Mouse (Mus musculus): ENCODE measurements around the gene Cdk5r1.

- TF ChIP-seq ZC3H11A (IDR thresholded peaks at IDR 0.05; ENCODE audit: borderline replicate concordance, low read depth, low read length) (no peak), ZNF384 (IDR thresholded peaks at IDR 0.05; ENCODE audit: low read depth, low read length) (no peak), HCFC1 (IDR thresholded peaks at IDR 0.05; ENCODE audit: borderline replicate concordance, insufficient read depth, low read length) (no peak)
These were observed 21.7 kb downstream of the Cdk5r1 start for GRCm38 (mm10) chr11:80498328-80499070.

Measured in ES-E14 (cell line).